Mouse (Mus musculus): ENCODE measurements around the gene Btbd8. TPM values are rescaled to one million over a fixed set of nuclear protein-coding genes. Genes with fewer than 3 reads are reported as not detected.

The Btbd8 gene
- polyA plus RNA-seq, 1 experiment from 2014 or later = 3.8 TPM

DNA sequence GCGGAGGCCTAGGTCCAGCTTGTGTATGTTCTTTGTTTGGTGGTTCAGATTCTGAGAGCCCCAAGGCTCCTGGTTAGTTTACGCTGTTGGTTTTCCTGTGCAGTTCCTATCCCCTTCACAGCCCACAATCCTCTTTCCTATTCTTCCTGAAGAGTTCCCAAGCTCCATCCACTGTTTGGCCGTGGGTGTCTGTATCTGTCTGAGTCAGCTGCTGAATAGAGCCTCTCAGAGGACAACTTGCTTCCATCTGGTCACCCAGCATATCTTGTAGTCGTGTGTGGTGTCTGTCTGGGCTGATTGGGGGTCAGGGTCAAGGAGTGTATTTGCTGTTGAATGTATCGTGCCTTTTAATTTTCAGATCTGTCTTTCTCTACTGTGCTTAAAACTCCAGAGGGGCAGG is 4.1 kb downstream of the Btbd8 start:
- Histone ChIP-seq H3K4me2 (ENCODE audit: low read depth, low read length) (no peak overlapping the region), H3K4me1 (ENCODE audit: control insufficient read depth, insufficient read depth, low read length) (peaks cover 7% of the 10 kb centered on the region), H3K9me3 (replicated peaks; ENCODE audit: control insufficient read depth, low read length) (no peaks in the 10 kb centered on the region), H3K4me3 (replicated peaks; ENCODE audit: low read length) (no peak overlapping the region), H3K27me3 (ENCODE audit: control insufficient read depth, insufficient read depth, low read length) (no peaks in the 10 kb centered on the region), H3K27ac (ENCODE audit: low read length) (no peak overlapping the region), H3K9ac (ENCODE audit: low read length) (no peak overlapping the region), H3K36me3 (ENCODE audit: control insufficient read depth, insufficient read depth, low read length) (no peaks in the 10 kb centered on the region)
- WGBS = 80% methylated on average over 5 of the region's 5 CpGs
- no peak for ATAC-seq (ENCODE audit: insufficient read depth, low FRiP score)

DNA sequence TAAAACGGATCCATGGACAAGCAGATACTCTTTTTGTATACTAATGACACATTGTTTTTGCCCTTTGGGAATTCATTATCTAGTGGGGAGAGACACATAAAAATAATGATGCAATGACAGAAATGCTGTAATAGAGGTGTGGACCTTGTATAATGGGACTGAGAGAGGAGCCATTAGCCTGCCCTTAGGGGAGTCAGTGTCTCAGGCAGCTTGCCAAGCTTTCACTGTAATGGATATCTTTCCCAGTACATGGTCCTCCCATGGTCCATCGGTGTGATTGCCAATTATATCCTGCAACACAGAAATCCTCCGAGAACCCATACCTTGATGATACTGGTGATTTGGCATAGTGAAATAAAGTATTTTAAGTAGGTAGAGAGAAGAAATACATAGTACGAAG is 6.5 kb downstream of the Btbd8 start:
- H3K9me3 ChIP-seq (replicated peaks; ENCODE audit: control insufficient read depth, low read length) = no peaks in the 10 kb centered on the region
- no peak for ATAC-seq (ENCODE audit: insufficient read depth, low FRiP score)
- H3K4me2 ChIP-seq (ENCODE audit: low read depth, low read length) = no peak overlapping the region
- H3K27ac ChIP-seq (ENCODE audit: low read length) = no peak overlapping the region
- WGBS = 89% methylated on average over 4 of the region's 4 CpGs
- H3K4me1 ChIP-seq (ENCODE audit: control insufficient read depth, insufficient read depth, low read length) = no peaks in the 10 kb centered on the region
- no peak overlapping the region for H3K9ac ChIP-seq (ENCODE audit: low read length)
- no peak overlapping the region for H3K4me3 ChIP-seq (replicated peaks; ENCODE audit: low read length)
- H3K36me3 ChIP-seq (ENCODE audit: control insufficient read depth, insufficient read depth, low read length) = no peaks in the 10 kb centered on the region
- H3K27me3 ChIP-seq (ENCODE audit: control insufficient read depth, insufficient read depth, low read length) = no peaks in the 10 kb centered on the region

GRCm38 (mm10) chr5:107447977-107448376 is 10.2 kb downstream of the Btbd8 start:
- 73% methylated on average over 4 of the region's 4 CpGs for WGBS
- ATAC-seq (ENCODE audit: insufficient read depth, low FRiP score) = no peak
- Histone ChIP-seq H3K36me3 (ENCODE audit: control insufficient read depth, insufficient read depth, low read length) (no peaks in the 10 kb centered on the region), H3K4me3 (replicated peaks; ENCODE audit: low read length) (no peak overlapping the region), H3K27ac (ENCODE audit: low read length) (no peak overlapping the region), H3K4me2 (ENCODE audit: low read depth, low read length) (no peak overlapping the region), H3K9me3 (replicated peaks; ENCODE audit: control insufficient read depth, low read length) (no peaks in the 10 kb centered on the region), H3K4me1 (ENCODE audit: control insufficient read depth, insufficient read depth, low read length) (no peaks in the 10 kb centered on the region), H3K27me3 (ENCODE audit: control insufficient read depth, insufficient read depth, low read length) (no peaks in the 10 kb centered on the region), H3K9ac (ENCODE audit: low read length) (no peak overlapping the region)

GRCm38 (mm10) chr5:107448784-107449183 is 11.0 kb downstream of the Btbd8 start:
- Histone ChIP-seq H3K4me2 (ENCODE audit: low read depth, low read length) (no peak overlapping the region), H3K9ac (ENCODE audit: low read length) (no peak overlapping the region), H3K27me3 (ENCODE audit: control insufficient read depth, insufficient read depth, low read length) (no peaks in the 10 kb centered on the region), H3K27ac (ENCODE audit: low read length) (no peak overlapping the region), H3K9me3 (replicated peaks; ENCODE audit: control insufficient read depth, low read length) (no peaks in the 10 kb centered on the region), H3K36me3 (ENCODE audit: control insufficient read depth, insufficient read depth, low read length) (no peaks in the 10 kb centered on the region), H3K4me1 (ENCODE audit: control insufficient read depth, insufficient read depth, low read length) (no peaks in the 10 kb centered on the region), H3K4me3 (replicated peaks; ENCODE audit: low read length) (no peak overlapping the region)
- ATAC-seq (ENCODE audit: insufficient read depth, low FRiP score) = no peak
- 87% methylated on average over 4 of the region's 4 CpGs for WGBS

DNA sequence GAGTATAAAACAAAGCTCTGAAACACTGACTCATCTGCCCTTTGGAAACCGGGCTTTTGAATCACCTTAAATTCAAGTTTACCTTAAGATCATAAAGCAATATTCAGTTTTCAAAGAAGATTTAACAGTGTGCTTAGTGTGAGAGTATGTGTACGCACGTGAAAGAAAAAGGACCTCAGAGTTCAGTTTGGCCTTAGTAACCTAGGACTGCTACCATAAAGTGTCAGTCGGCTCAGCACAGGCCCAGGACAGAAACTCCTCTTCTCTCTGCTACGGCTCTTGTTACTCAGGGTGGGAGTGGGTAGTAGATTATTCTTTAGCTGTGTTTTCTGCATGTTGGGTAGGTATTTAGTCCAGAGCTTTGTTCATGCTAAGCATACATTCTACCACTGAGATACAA is 11.8 kb downstream of the Btbd8 start:
- no peak for ATAC-seq (ENCODE audit: insufficient read depth, low FRiP score)
- no peak overlapping the region for H3K4me2 ChIP-seq (ENCODE audit: low read depth, low read length)
- no peak overlapping the region for H3K4me3 ChIP-seq (replicated peaks; ENCODE audit: low read length)
- H3K27me3 ChIP-seq (ENCODE audit: control insufficient read depth, insufficient read depth, low read length) = no peaks in the 10 kb centered on the region
- WGBS = 80% methylated on average over 5 of the region's 5 CpGs
- no peak overlapping the region for H3K27ac ChIP-seq (ENCODE audit: low read length)
- no peaks in the 10 kb centered on the region; the same call in 1 of the 2 replicates for H3K36me3 ChIP-seq (ENCODE audit: control insufficient read depth, insufficient read depth, low read length)
- no peak overlapping the region for H3K9ac ChIP-seq (ENCODE audit: low read length)
- H3K4me1 ChIP-seq (ENCODE audit: control insufficient read depth, insufficient read depth, low read length) = no peaks in the 10 kb centered on the region
- H3K9me3 ChIP-seq (replicated peaks; ENCODE audit: control insufficient read depth, low read length) = no peaks in the 10 kb centered on the region

DNA sequence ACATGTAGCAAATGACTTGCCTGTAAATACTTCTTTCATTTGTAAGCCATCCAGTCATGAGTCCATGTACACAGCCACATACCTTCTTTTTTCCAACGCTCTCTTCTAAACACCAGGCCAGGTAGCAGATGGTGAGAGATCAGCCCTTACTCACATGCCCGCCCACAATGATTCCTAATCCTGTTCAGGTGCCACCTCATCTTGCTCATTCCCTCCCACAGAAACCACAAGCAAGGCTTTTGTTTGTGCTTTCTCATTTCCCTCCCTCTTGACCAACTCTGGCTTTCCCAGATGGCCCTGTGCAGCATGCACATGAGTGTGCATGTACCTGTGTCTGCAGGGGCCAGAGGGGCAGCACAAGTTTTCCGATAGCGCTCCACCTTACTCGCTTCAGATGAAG is 12.5 kb downstream of the Btbd8 start:
- no peaks in the 10 kb centered on the region for H3K27me3 ChIP-seq (ENCODE audit: control insufficient read depth, insufficient read depth, low read length)
- 90% methylated on average over 5 of the region's 5 CpGs for WGBS
- ATAC-seq (ENCODE audit: insufficient read depth, low FRiP score) = no peak

DNA sequence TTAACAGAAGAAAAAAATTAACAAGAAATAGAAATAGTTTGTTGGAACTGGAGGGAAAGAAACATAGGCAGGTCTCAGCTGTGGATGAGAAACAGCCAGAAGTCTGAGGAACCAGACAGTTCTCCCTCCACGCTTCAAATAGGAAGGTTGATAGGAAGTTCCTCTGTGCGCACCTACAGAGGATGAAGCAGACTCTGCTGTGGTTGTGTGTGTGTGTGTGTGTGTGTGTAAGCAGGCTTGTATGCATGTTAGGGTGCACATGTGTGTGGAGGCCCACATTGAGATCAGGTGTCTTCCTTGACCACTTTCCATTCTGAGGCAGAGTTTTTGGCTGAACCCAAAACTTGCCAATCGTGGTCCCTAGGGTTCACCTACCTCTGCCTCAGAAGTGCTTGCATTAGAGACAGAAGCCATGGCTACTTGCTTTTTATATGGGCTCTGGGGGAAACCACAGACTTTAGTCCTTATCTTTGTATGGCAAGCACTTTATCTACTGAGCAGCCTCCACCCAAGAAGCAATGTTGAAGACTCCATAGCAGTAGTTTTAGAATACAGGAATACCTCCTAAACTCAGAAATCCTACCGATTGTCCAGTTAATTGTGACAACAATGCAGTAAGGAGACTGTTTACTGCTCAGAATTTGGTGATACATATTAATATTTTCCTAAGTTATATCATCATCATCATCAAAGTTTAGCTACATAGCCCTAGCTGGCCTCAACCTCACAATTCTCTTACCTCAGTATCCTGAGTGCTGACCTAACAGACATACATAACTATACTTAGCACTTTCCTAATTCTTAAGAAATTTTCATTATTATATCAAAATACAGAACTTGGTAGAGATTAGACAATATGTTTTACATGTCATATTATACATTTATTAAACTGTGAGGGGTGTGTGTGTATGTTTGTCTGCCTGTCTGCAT is 24.6 kb downstream of the Btbd8 start:
- Histone ChIP-seq H3K9ac (ENCODE audit: low read length) (no peak overlapping the region), H3K4me3 (replicated peaks; ENCODE audit: low read length) (no peak overlapping the region), H3K36me3 (ENCODE audit: control insufficient read depth, insufficient read depth, low read length) (no peaks in the 10 kb centered on the region), H3K9me3 (replicated peaks; ENCODE audit: control insufficient read depth, low read length) (no peaks in the 10 kb centered on the region), H3K27ac (ENCODE audit: low read length) (no peak overlapping the region), H3K4me2 (ENCODE audit: low read depth, low read length) (no peak overlapping the region), H3K4me1 (ENCODE audit: control insufficient read depth, insufficient read depth, low read length) (no peaks in the 10 kb centered on the region), H3K27me3 (ENCODE audit: control insufficient read depth, insufficient read depth, low read length) (no peaks in the 10 kb centered on the region)
- no peak for ATAC-seq (ENCODE audit: insufficient read depth, low FRiP score)
- WGBS = 91% methylated on average over 4 of the region's 4 CpGs

More for the DNA sequence above, 12.5 kb downstream of the Btbd8 start:
- Histone ChIP-seq H3K9me3 (replicated peaks; ENCODE audit: control insufficient read depth, low read length) (no peaks in the 10 kb centered on the region), H3K9ac (ENCODE audit: low read length) (no peak overlapping the region), H3K27ac (ENCODE audit: low read length) (no peak overlapping the region), H3K36me3 (ENCODE audit: control insufficient read depth, insufficient read depth, low read length) (no peaks in the 10 kb centered on the region; the same call in 1 of the 2 replicates), H3K4me2 (ENCODE audit: low read depth, low read length) (no peak overlapping the region), H3K4me3 (replicated peaks; ENCODE audit: low read length) (no peak overlapping the region), H3K4me1 (ENCODE audit: control insufficient read depth, insufficient read depth, low read length) (no peaks in the 10 kb centered on the region)

DNA sequence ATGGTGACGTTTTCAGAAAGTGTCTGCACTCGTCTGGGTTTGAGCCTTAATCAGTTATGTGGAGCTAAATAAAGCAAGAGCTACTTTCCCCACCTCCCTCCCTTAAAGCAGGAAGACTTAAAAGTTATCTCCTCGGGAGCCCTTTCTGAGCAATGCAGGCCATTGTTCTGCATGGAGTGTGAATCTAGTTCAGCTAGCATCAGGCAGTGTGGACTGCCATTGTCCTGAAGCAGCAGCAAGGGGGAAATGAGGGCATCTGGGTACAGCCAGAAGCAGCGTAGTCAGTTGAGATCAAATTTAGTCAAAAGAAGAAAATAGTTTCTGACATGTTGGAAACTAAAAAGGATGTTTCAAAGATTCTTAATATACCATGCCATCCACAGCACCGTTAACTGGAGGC is 28.7 kb downstream of the Btbd8 start:
- no peak overlapping the region for H3K4me3 ChIP-seq (replicated peaks; ENCODE audit: low read length)
- no peak overlapping the region for H3K9ac ChIP-seq (ENCODE audit: low read length)
- no peak overlapping the region for H3K27ac ChIP-seq (ENCODE audit: low read length)
- no peaks in the 10 kb centered on the region for H3K9me3 ChIP-seq (replicated peaks; ENCODE audit: control insufficient read depth, low read length)
- H3K4me1 ChIP-seq (ENCODE audit: control insufficient read depth, insufficient read depth, low read length) = no peaks in the 10 kb centered on the region
- H3K4me2 ChIP-seq (ENCODE audit: low read depth, low read length) = no peak overlapping the region
- WGBS = 58% methylated on average over 5 of the region's 5 CpGs
- H3K27me3 ChIP-seq (ENCODE audit: control insufficient read depth, insufficient read depth, low read length) = no peaks in the 10 kb centered on the region
- no peaks in the 10 kb centered on the region for H3K36me3 ChIP-seq (ENCODE audit: control insufficient read depth, insufficient read depth, low read length)
- no peak for ATAC-seq (ENCODE audit: insufficient read depth, low FRiP score)

- H3K9me3 ChIP-seq (replicated peaks; ENCODE audit: control insufficient read depth, low read length) = no peaks in the 10 kb centered on the region
- WGBS = 80% methylated on average over 4 of the region's 4 CpGs
Observed at GRCm38 (mm10) chr5:107467098-107467497, 29.3 kb downstream of the Btbd8 start.

More at GRCm38 (mm10) chr5:107467098-107467497, 29.3 kb downstream of the Btbd8 start:
- Histone ChIP-seq H3K4me2 (ENCODE audit: low read depth, low read length) (no peak overlapping the region), H3K27me3 (ENCODE audit: control insufficient read depth, insufficient read depth, low read length) (no peaks in the 10 kb centered on the region), H3K9ac (ENCODE audit: low read length) (no peak overlapping the region), H3K4me1 (ENCODE audit: control insufficient read depth, insufficient read depth, low read length) (no peaks in the 10 kb centered on the region), H3K36me3 (ENCODE audit: control insufficient read depth, insufficient read depth, low read length) (no peaks in the 10 kb centered on the region), H3K27ac (ENCODE audit: low read length) (no peak overlapping the region), H3K4me3 (replicated peaks; ENCODE audit: low read length) (no peak overlapping the region)
- ATAC-seq (ENCODE audit: insufficient read depth, low FRiP score) = no peak

All from stomach, embryonic 16.5 days (tissue).